Mouse (Mus musculus): Measurements from ENCODE around the gene Dusp16. TPM values are rescaled to one million over a fixed set of nuclear protein-coding genes. Genes with fewer than 3 reads are reported as not detected.

Dusp16 gene
- total RNA-seq, 2 experiments from 2014 or later, result 11.4 to 19.4 TPM

DNA sequence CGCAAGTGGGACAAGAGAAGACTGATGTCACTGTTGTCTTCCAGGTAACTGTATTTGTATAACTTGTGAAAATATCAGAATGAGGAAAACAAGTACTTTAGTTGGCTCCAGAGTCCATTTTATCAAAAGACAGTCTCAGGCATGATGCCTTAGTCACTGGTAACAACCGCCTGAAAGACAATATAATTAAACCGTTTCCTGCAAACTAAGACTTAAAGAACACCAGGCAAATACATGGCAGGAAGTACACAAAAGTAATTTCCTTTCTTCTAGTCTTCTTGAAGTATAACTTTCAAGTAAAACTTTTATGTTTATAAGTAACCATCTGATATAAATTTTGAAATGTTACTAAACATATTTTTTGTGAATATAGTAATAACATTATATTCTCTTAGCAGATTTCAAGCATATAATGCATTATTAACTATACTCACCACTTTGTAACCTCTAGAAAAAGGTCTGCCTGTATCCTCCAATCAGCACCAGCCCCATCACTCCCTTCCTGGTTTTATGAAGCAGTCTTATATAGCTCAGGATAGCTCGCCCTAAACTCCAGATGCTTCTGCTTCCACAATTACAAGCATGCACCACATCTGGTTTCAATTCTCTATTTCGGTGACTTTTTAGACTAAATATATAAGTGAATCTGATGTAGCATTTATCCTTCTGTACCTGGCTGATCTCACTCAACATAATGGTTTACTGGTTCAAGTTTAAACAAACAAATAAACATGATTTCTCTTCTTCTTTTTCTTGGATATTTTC lies 40.4 kb downstream of the Dusp16 start:
- H3K4me3 ChIP-seq, result no peak overlapping the region
- no peak overlapping the region for H3K27ac ChIP-seq
- intact Hi-C loops (cut with DNase I), result no loop called here
- DNase-seq, result no peak
- TF ChIP-seq CTCF (IDR thresholded peaks at IDR 0.05), result no peak

DNA sequence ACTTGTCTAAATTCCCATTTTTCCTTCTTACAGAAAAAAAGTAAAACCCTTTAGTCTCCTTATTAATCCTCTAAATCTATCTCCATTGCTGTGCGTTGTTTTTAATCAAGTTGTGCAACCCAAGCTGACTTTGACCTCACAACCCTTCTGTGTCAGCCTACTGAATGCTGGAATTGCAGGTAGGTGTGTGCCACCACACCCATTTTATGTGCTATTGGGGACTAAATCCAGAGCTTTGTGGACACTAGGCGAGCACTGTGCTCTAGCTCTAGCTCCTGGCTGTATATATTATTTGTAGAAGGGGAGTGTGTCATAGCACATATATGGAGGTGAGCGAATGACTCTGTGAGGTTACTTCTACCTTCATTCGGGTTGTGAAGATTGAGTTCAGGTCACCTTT lies 41.3 kb downstream of the Dusp16 start:
- intact Hi-C loops (cut with DNase I), result no loop called here

DNA sequence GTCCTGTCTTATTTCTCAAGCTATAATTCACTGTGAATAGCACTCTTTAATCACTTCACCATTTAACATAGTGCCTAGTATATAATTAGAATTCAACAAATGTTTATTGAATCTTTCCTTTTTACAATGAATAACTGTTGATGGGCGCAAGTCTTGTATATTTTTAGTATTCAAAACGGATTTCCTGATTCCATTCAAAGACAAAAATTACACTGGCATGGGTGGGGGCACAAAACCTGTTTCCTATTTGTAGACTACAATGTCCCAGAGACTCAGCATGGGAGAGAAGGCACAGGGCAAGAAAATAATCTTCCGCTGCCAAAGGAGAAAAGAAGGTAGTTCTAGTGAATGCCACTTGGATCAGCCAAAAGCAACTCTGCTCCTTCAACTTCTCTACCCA lies 44.3 kb downstream of the Dusp16 start:
- no peak for TF ChIP-seq CTCF (IDR thresholded peaks at IDR 0.05)
- H3K27ac ChIP-seq, result no peak overlapping the region
- no peak overlapping the region for H3K4me3 ChIP-seq
- intact Hi-C loops (cut with DNase I), result no loop called here
- no peak for DNase-seq

More for the DNA sequence above, 41.3 kb downstream of the Dusp16 start:
- no peak for TF ChIP-seq CTCF (IDR thresholded peaks at IDR 0.05)
- H3K4me3 ChIP-seq, result no peak overlapping the region
- DNase-seq, result no peak
- H3K27ac ChIP-seq, result no peak overlapping the region

DNA sequence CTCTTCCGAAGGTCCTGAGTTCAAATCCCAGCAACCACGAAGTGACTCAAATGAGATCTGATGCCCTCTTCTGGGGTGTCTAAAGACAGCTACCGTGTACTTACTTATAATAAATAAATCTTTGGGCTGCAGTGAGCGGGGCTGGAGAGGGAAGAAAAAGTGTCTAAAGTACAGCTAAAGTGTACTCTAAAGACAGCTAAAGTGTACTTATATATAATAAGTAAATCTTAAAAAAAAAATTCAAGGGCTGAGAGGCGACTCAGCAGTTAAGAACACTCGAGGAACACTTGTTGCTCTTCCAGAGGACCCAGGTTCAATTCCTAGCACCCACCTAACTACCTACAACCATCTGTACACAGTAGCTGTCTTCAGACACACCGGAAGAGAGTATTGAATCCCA lies 46.5 kb downstream of the Dusp16 start:
- TF ChIP-seq CTCF (IDR thresholded peaks at IDR 0.05), result no peak
- intact Hi-C loops (cut with DNase I), result no loop called here
- DNase-seq, result no peak
- Histone ChIP-seq H3K4me3 (no peak overlapping the region), H3K27ac (no peak overlapping the region)

DNA sequence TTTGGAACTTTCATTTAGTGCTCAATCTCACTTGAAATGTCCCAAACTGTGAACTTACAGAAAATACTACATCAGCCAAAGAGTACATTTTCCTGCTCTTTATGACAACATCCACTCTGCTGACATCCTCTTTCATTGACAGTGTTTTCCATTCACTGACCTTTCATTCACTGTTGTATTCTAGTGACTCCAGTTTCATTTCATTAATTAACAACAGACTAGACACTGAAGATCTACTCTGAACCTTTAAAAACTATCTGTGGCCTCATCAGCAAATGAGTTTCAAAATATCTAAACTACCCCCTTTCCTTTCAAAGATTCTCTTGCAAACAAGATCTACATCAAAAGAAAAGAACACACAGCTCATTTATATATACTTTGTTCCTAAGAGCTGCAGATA lies 48.9 kb downstream of the Dusp16 start:
- intact Hi-C loops (cut with DNase I), result no loop called here
- TF ChIP-seq CTCF (IDR thresholded peaks at IDR 0.05), result no peak
- H3K27ac ChIP-seq, result no peak overlapping the region
- DNase-seq, result no peak
- H3K4me3 ChIP-seq, result no peak overlapping the region

GRCm38 (mm10) chr6:134736853-134737252 lies 55.6 kb downstream of the Dusp16 start:
- intact Hi-C loops (cut with DNase I), result no loop called here
- no peak for TF ChIP-seq CTCF (IDR thresholded peaks at IDR 0.05)
- peak; percentile 27 for DNase-seq
- no peak overlapping the region; the same call in 1 of the 2 replicates for H3K27ac ChIP-seq
- no peak overlapping the region for H3K4me3 ChIP-seq

DNA sequence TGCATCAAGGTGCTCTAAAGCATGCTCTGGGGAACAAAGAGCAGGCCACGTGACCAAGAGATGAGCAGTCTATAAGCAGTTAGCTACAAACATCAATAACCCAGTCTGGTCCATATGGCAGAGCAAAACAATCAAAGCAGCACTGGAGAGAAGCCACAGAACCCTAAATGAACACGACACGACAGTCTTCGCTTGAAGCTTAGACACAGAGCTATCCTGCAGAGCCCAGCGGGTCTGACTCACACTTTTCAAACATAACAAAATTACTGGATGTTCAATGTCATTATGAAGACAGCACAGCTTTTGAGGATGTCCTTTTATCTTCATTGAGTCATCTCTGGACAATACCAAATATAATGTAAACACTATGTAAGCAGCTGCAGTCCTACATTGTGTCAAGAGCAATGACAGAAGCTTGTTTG lies 58.6 kb downstream of the Dusp16 start:
- no peak for DNase-seq
- Histone ChIP-seq H3K4me3 (no peak overlapping the region), H3K27ac (no peak overlapping the region)
- intact Hi-C loops (cut with DNase I), result no loop called here
- TF ChIP-seq CTCF (IDR thresholded peaks at IDR 0.05), result no peak

- Histone ChIP-seq H3K4me3 (no peak overlapping the region), H3K27ac (no peak overlapping the region)
- no peak for TF ChIP-seq CTCF (IDR thresholded peaks at IDR 0.05)
- intact Hi-C loops (cut with DNase I), result no loop called here
- no peak for DNase-seq
These were observed 59.6 kb downstream of the Dusp16 start for GRCm38 (mm10) chr6:134732813-134733212.

- Histone ChIP-seq H3K4me3 (no peak overlapping the region), H3K27ac (no peak overlapping the region)
- intact Hi-C loops (cut with DNase I), result no loop called here
- no peak for TF ChIP-seq CTCF (IDR thresholded peaks at IDR 0.05)
- DNase-seq, result no peak
These were observed 61.4 kb downstream of the Dusp16 start for GRCm38 (mm10) chr6:134730978-134731377.

DNA sequence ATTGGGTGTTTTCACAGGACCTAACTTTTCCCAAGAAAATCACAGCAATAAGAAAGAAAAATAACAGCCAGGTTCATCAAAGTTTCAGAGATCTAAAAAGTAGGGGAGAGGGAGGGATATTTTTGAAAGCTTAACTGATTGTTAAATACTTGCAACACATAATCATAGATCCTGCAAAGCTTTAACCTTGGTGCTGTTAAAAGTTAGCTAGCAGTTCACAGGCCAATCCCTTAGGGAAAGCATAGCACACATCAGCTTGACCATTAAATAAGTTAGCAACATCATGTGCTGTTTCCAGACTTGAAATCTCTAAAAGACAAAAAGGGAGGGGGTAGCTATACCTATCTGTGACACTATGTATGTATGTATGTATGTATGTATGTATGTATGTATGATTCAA lies 67.0 kb downstream of the Dusp16 start:
- intact Hi-C loops (cut with DNase I), result no loop called here
- H3K4me3 ChIP-seq, result no peak overlapping the region
- no peak for DNase-seq
- TF ChIP-seq CTCF (IDR thresholded peaks at IDR 0.05), result no peak
- H3K27ac ChIP-seq, result no peak overlapping the region

- no peak overlapping the region for H3K27ac ChIP-seq
- no peak overlapping the region for H3K4me3 ChIP-seq
- intact Hi-C loops (cut with DNase I), result no loop called here
- TF ChIP-seq CTCF (IDR thresholded peaks at IDR 0.05), result no peak
- no peak for DNase-seq
These were observed 68.4 kb downstream of the Dusp16 start for GRCm38 (mm10) chr6:134723833-134724553.

DNA sequence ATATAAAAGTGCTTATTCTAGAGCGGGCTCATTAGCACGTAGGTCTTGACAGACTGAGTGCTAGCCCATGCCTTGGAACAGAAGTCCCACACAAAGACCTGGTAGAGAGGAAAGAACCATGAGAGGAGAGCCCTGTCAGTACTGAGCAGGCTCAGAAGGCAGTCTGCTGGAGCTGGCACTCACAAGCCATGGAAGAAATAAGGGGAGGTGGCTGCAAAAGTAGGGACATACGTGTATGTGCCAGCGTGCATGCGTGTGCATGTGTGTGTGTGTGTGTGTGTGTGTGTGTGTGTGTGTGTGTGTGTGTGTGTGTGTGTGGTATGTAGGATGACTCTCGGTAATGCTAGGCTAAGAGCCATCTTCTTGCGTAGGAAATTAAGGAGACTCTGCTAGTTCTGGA lies 69.1 kb downstream of the Dusp16 start:
- intact Hi-C loops (cut with DNase I), result no loop called here
- no peak for TF ChIP-seq CTCF (IDR thresholded peaks at IDR 0.05)
- H3K4me3 ChIP-seq, result no peak overlapping the region
- no peak overlapping the region for H3K27ac ChIP-seq
- DNase-seq, result no peak

DNA sequence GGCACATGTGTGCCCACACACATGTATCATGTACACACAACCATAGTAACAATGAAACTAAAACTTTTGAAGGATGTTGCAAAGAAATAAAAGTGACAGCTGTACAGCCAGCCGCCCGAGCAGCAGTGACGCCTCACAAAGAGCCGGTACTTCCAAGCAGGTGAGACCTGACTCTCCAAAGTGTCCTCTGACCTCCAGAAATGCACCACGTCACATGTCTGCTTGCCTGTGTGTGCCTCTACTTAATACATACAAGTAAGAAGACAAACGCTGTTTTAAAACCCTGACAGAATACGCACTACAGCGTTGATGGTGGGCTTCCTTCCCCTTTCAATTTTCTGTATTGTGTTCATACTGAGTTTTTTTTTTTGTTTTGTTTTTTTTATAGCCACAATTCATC lies 69.5 kb downstream of the Dusp16 start:
- intact Hi-C loops (cut with DNase I), result no loop called here
- TF ChIP-seq CTCF (IDR thresholded peaks at IDR 0.05), result no peak
- H3K4me3 ChIP-seq, result no peak overlapping the region
- no peak for DNase-seq
- no peak overlapping the region for H3K27ac ChIP-seq
